Mouse (Mus musculus) central nervous system, embryonic 11.5 days (tissue): ENCODE results near the gene Hist1h2ah. TPM values are rescaled to one million over a fixed set of nuclear protein-coding genes. Genes with fewer than 3 reads are reported as not detected.

ENCODE experiments used
- polyA plus RNA-seq: library from polyadenylated mRNA; depleted of rRNA; stranded (reverse); fragments of >200 nt; gene quantifications from 2 replicates; pipeline ENCODE4 v1.2.3, GENCODE M21; 2012; rRNA removed

Hist1h2ah gene
- polyA plus RNA-seq = 11.5 and 15.7 TPM in 2 replicates

GRCm38 (mm10) chr13:22035267-22036148, at the start of gene Hist1h2ah, which contains the start of gene Hist1h2bk:
Gene Hist1h2ah (minus strand): TSS chr13:22035568.
Gene Hist1h2bk (plus strand): TSS chr13:22035870.

GRCm38 (mm10) chr13:22084140-22084539, 48.8 kb upstream of the Hist1h2ah start, which contains the start of gene Vmn1r188:
Gene Vmn1r188 (plus strand): TSS chr13:22084440.

GRCm38 (mm10) chr13:22042568-22043502, 7.5 kb upstream of the Hist1h2ah start, which contains the start of the genes Hist1h2ag and Hist1h2bj:
Gene Hist1h2ag (minus strand): TSS chr13:22042944.
Gene Hist1h2bj (plus strand): TSS chr13:22043214.

DNA sequence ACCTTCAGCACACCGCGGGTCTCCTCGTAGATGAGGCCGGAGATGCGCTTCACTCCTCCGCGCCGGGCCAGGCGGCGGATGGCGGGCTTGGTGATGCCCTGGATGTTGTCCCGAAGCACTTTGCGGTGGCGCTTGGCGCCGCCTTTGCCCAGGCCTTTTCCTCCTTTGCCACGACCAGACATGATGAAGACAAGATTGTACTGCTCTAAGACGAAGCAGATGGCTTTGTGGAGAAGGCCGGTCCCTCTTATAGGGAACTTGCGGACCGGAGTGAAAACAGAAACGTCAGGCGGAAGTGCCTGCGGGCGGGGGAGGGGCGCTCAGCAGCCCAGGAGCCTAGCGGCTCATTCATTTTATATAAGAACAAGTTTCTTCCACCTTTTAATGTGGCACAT, 5.8 kb upstream of the Hist1h2ah start, which contains the start of gene Hist1h4i:
Gene Hist1h4i, minus strand, starts transcription at position 221 of the 395 bp plus-strand sequence.

DNA sequence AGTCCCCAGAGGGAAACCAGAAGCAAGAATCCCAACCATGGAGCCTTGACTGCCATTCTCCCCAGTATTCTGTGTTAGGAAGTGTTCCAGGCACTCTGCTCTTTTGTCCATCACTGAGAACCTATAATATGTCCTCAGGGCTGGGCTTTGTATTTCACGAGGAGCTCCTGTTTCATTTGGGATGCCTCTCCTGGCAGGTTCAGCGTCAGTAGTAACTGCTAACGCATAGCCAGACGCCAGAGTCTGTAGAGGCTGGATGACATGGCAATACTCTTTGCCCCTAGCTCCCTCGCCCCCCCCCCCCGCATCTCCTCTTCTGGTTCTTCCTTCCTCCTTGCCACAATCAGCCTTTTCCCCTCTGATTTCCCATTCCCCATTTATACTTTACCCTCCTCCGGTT, 25.7 kb downstream of the Hist1h2ah start, which contains the start of gene Prss16:
Gene Prss16, minus strand, starts transcription at position 101 of the 400 bp plus-strand sequence.

Other genes starting within 250 kb of the Hist1h2ah start
- 11.9 and 22.1 TPM in 2 replicates for gene Hist1h2an, start 248.3 kb downstream of the Hist1h2ah start, polyA plus RNA-seq
- 1.1 and 3.4 TPM in 2 replicates for gene Hist1h2bp, start 248.1 kb downstream of the Hist1h2ah start, polyA plus RNA-seq
- 18.6 and 19.5 TPM in 2 replicates for gene Hist1h2bq, start 225.4 kb downstream of the Hist1h2ah start, polyA plus RNA-seq
- gene Hist1h2ao, start 225.1 kb downstream of the Hist1h2ah start, polyA plus RNA-seq = 1.2 TPM in 1 of 2 replicates, not detected in the other
- 38.4 TPM in 1 of 2 replicates, not detected in the other for gene Hist1h4m, start 223.8 kb downstream of the Hist1h2ah start, polyA plus RNA-seq
- gene Hist1h4n, start 203.4 kb downstream of the Hist1h2ah start, polyA plus RNA-seq = 25.3 and 35.4 TPM in 2 replicates
- 59.8 and 81.8 TPM in 2 replicates for gene Hist1h2ap, start 202.1 kb downstream of the Hist1h2ah start, polyA plus RNA-seq
- gene Hist1h2br, start 201.8 kb downstream of the Hist1h2ah start, polyA plus RNA-seq = 8.4 and 17.0 TPM in 2 replicates
- 13.1 and 19.9 TPM in 2 replicates for gene Zfp184, start 90.5 kb downstream of the Hist1h2ah start, polyA plus RNA-seq
- gene Pom121l2, start 54.4 kb downstream of the Hist1h2ah start, polyA plus RNA-seq = 0.04 TPM in 1 of 2 replicates, not detected in the other
- gene Prss16, start 25.8 kb downstream of the Hist1h2ah start, polyA plus RNA-seq = 0.24 and 0.47 TPM in 2 replicates
- 21.2 and 30.1 TPM in 2 replicates for gene Hist1h2bk, start 302 bp upstream of the Hist1h2ah start, polyA plus RNA-seq
- 60.0 and 87.2 TPM in 2 replicates for gene Hist1h4i, start 5.8 kb upstream of the Hist1h2ah start, polyA plus RNA-seq
- 45.5 and 69.8 TPM in 2 replicates for gene Hist1h2ag, start 7.4 kb upstream of the Hist1h2ah start, polyA plus RNA-seq
- gene Hist1h2bj, start 7.6 kb upstream of the Hist1h2ah start, polyA plus RNA-seq = 14.7 and 26.0 TPM in 2 replicates
- gene Vmn1r188, start 48.9 kb upstream of the Hist1h2ah start, polyA plus RNA-seq = not detected in 2 replicates
- gene Vmn1r189, start 70.3 kb upstream of the Hist1h2ah start, polyA plus RNA-seq = not detected in 2 replicates
- gene Vmn1r191, start 148.4 kb upstream of the Hist1h2ah start, polyA plus RNA-seq = not detected in 2 replicates
- gene Vmn1r192, start 155.6 kb upstream of the Hist1h2ah start, polyA plus RNA-seq = not detected in 2 replicates
- not detected in 2 replicates for gene Vmn1r193, start 187.6 kb upstream of the Hist1h2ah start, polyA plus RNA-seq
- gene Vmn1r194, start 208.6 kb upstream of the Hist1h2ah start, polyA plus RNA-seq = not detected in 2 replicates
- not detected in 2 replicates for gene Vmn1r195, start 235.0 kb upstream of the Hist1h2ah start, polyA plus RNA-seq